Mouse (Mus musculus) MEL (cell line): ENCODE measurements around the gene Otop1. TPM values are rescaled to one million over a fixed set of nuclear protein-coding genes. Genes with fewer than 3 reads are reported as not detected.
A peak's percentile ranks its signal among the peaks of the same experiment; 100 is the strongest.

ENCODE experiments used
- DNase-seq: peaks from one replicate; pipeline ENCODE4 v3.0.0; 2011; ENCODE audit warnings: low read depth, low spot score
- H3K27ac ChIP-seq: 2 replicates; pipeline ENCODE4 v1.5.1; 2012; ENCODE audit warnings: low read depth, mild to moderate bottlenecking, control low read depth, low read length, moderate library complexity; ENCODE audit not compliant: control insufficient read depth
- H3K27me3 ChIP-seq, 2 experiments: fragments of 150-350 bp in 1 of 2; sonication (generic) in 1 of 2; 2 replicates each; pipeline ENCODE4 v1.6.1; 2012; ENCODE audit warnings: low read length in 2 of 2, mild to moderate bottlenecking in 2 of 2, improper control_type of control experiment in 1 of 2, moderate library complexity in 1 of 2; ENCODE audit not compliant: insufficient read depth in 2 of 2, control insufficient read depth in 1 of 2
- H3K36me3 ChIP-seq, 2 experiments: 2 replicates each; pipeline ENCODE4 v1.6.1; 2012 to 2014; ENCODE audit warnings: low read length in 2 of 2, improper control_type of control experiment in 1 of 2, inconsistent platforms in 1 of 2, mild to moderate bottlenecking in 1 of 2; ENCODE audit not compliant: insufficient read depth in 2 of 2, control insufficient read depth in 1 of 2
- H3K4me1 ChIP-seq, 2 experiments: fragments of 150-350 bp in 1 of 2; sonication (generic) in 1 of 2; 2 replicates each; pipeline ENCODE4 v1.6.1; 2012; ENCODE audit warnings: low read length in 2 of 2, improper control_type of control experiment in 1 of 2, mild to moderate bottlenecking in 1 of 2; ENCODE audit not compliant: insufficient read depth in 2 of 2, control insufficient read depth in 1 of 2
- H3K4me3 ChIP-seq, 2 experiments: fragments of 150-350 bp in 1 of 2; sonication (generic) in 1 of 2; 2 replicates each; pipeline ENCODE4 v1.5.1; 2012; ENCODE audit warnings: low read depth in 2 of 2, low read length in 2 of 2, mild to moderate bottlenecking in 2 of 2, moderate library complexity in 2 of 2, control low read depth in 1 of 2, improper control_type of control experiment in 1 of 2; ENCODE audit not compliant: control insufficient read depth in 1 of 2, insufficient read depth in 1 of 2
- H3K79me2 ChIP-seq: 2 replicates; pipeline ENCODE4 v1.6.1; 2012; ENCODE audit warnings: mild to moderate bottlenecking, low read length, moderate library complexity; ENCODE audit not compliant: control insufficient read depth, poor library complexity, insufficient read depth
- H3K9ac ChIP-seq: 2 replicates; pipeline ENCODE4 v1.6.1; 2012; ENCODE audit warnings: low read depth, mild to moderate bottlenecking, control low read depth, low read length, moderate library complexity; ENCODE audit not compliant: control insufficient read depth, poor library complexity, severe bottlenecking
- H3K9me3 ChIP-seq: fragments of 150-350 bp; sonication (generic); replicated peaks from 2 replicates; pipeline ENCODE4 v1.6.1; 2012; ENCODE audit warnings: mild to moderate bottlenecking, low read length, improper control_type of control experiment, moderate library complexity; ENCODE audit not compliant: insufficient read depth
- BHLHE40 ChIP-seq: IDR thresholded peaks from 2 replicates; pipeline ENCODE4 v1.6.1; 2012; ENCODE audit warnings: low read depth, mild to moderate bottlenecking, inconsistent platforms, low read length, improper control_type of control experiment, borderline replicate concordance
- CHD2 ChIP-seq: IDR thresholded peaks from 2 replicates; pipeline ENCODE4 v1.6.1; 2011; ENCODE audit warnings: low read length, improper control_type of control experiment
- CTCF ChIP-seq, 3 experiments: IDR thresholded peaks in 2 of 3; conservative IDR thresholded peaks in 1 of 3; 2 replicates each; pipeline ENCODE4 v1.5.1; 2011 to 2012; ENCODE audit warnings: low read length in 3 of 3, low read depth in 2 of 3, mild to moderate bottlenecking in 2 of 3, improper control_type of control experiment in 1 of 3, inconsistent platforms in 1 of 3, mixed read lengths in 1 of 3, moderate library complexity in 1 of 3; ENCODE audit not compliant: control insufficient read depth in 1 of 3, insufficient read depth in 1 of 3, poor library complexity in 1 of 3, severe bottlenecking in 1 of 3
- E2F4 ChIP-seq: IDR thresholded peaks from 2 replicates; pipeline ENCODE4 v1.6.1; 2011; ENCODE audit warnings: low read depth, low read length, improper control_type of control experiment, borderline replicate concordance
- ELF1 ChIP-seq: IDR thresholded peaks from 2 replicates; pipeline ENCODE4 v1.6.1; 2014; ENCODE audit warnings: low read depth, mild to moderate bottlenecking, inconsistent platforms, low read length, improper control_type of control experiment, moderate library complexity
- EP300 ChIP-seq, 2 experiments: IDR thresholded peaks; 2 replicates each; pipeline ENCODE4 v1.6.1; 2011; ENCODE audit warnings: improper control_type of control experiment in 2 of 2, low read length in 2 of 2, low read depth in 1 of 2, mild to moderate bottlenecking in 1 of 2
- ETS1 ChIP-seq: IDR thresholded peaks from 2 replicates; pipeline ENCODE4 v1.6.1; 2012; ENCODE audit warnings: low read depth, mild to moderate bottlenecking, inconsistent platforms, low read length, improper control_type of control experiment, moderate library complexity
- GATA1 ChIP-seq: IDR thresholded peaks from 2 replicates; pipeline ENCODE4 v1.6.1; 2011; ENCODE audit warnings: low read depth, low read length, improper control_type of control experiment
- MAX ChIP-seq: IDR thresholded peaks from 2 replicates; pipeline ENCODE4 v1.6.1; 2011; ENCODE audit warnings: low read length, improper control_type of control experiment
- MAZ ChIP-seq: IDR thresholded peaks from 2 replicates; pipeline ENCODE4 v1.6.1; 2012; ENCODE audit warnings: low read depth, mild to moderate bottlenecking, inconsistent platforms, low read length, improper control_type of control experiment
- MEF2A ChIP-seq: IDR thresholded peaks from 2 replicates; pipeline ENCODE4 v1.6.1; 2014; ENCODE audit warnings: low read depth, mild to moderate bottlenecking, inconsistent platforms, low read length, improper control_type of control experiment; ENCODE audit not compliant: poor library complexity, insufficient replicate concordance, severe bottlenecking; ENCODE audit errors: extremely low read depth
- NELFE ChIP-seq: IDR thresholded peaks from 2 replicates; pipeline ENCODE4 v1.6.1; 2011; ENCODE audit warnings: low read depth, low read length, improper control_type of control experiment
- NRF1 ChIP-seq: IDR thresholded peaks from 2 replicates; pipeline ENCODE4 v1.6.1; 2014; ENCODE audit warnings: low read depth, mild to moderate bottlenecking, inconsistent platforms, low read length, improper control_type of control experiment, moderate library complexity; ENCODE audit not compliant: poor library complexity, insufficient read depth, severe bottlenecking
- POLR2A ChIP-seq, 2 experiments: IDR thresholded peaks; 2 replicates each; pipeline ENCODE4 v1.6.1; 2011 to 2012; ENCODE audit warnings: low read length in 2 of 2, mild to moderate bottlenecking in 2 of 2, control low read depth in 1 of 2, improper control_type of control experiment in 1 of 2, low read depth in 1 of 2, moderate library complexity in 1 of 2; ENCODE audit not compliant: control insufficient read depth in 1 of 2, insufficient read depth in 1 of 2, poor library complexity in 1 of 2
- POLR2AphosphoS5 ChIP-seq: IDR thresholded peaks from 2 replicates; pipeline ENCODE4 v1.6.1; 2012; ENCODE audit warnings: low read depth, borderline replicate concordance, mild to moderate bottlenecking, inconsistent platforms, low read length, moderate library complexity, mixed read lengths
- RAD21 ChIP-seq: IDR thresholded peaks from 2 replicates; pipeline ENCODE4 v1.6.1; 2011; ENCODE audit warnings: mild to moderate bottlenecking, low read depth, low read length, improper control_type of control experiment
- RCOR1 ChIP-seq: IDR thresholded peaks from 2 replicates; pipeline ENCODE4 v1.6.1; 2012; ENCODE audit warnings: low read depth, mild to moderate bottlenecking, inconsistent platforms, low read length, improper control_type of control experiment
- SIN3A ChIP-seq: IDR thresholded peaks from 2 replicates; pipeline ENCODE4 v1.6.1; 2012; ENCODE audit warnings: low read length, improper control_type of control experiment, inconsistent platforms
- SMC3 ChIP-seq: IDR thresholded peaks from 2 replicates; pipeline ENCODE4 v1.6.1; 2011; ENCODE audit warnings: low read depth, low read length, improper control_type of control experiment
- TAL1 ChIP-seq: IDR thresholded peaks from 2 replicates; pipeline ENCODE4 v1.6.1; 2012; ENCODE audit warnings: mild to moderate bottlenecking, inconsistent platforms, low read length, moderate library complexity, mixed read lengths
- TBP ChIP-seq: IDR thresholded peaks from 2 replicates; pipeline ENCODE4 v1.8.0; 2011; ENCODE audit warnings: low read depth, low read length, improper control_type of control experiment
- TCF12 ChIP-seq: IDR thresholded peaks from 2 replicates; pipeline ENCODE4 v1.6.1; 2014; ENCODE audit warnings: low read depth, mild to moderate bottlenecking, inconsistent platforms, low read length, improper control_type of control experiment, moderate library complexity
- UBTF ChIP-seq: IDR thresholded peaks from 2 replicates; pipeline ENCODE4 v1.6.1; 2012; ENCODE audit warnings: low read depth, mild to moderate bottlenecking, inconsistent platforms, low read length, improper control_type of control experiment, moderate library complexity, borderline replicate concordance; ENCODE audit not compliant: insufficient read depth
- USF2 ChIP-seq, 2 experiments: IDR thresholded peaks; 2 replicates each; pipeline ENCODE4 v1.6.1; 2011 to 2012; ENCODE audit warnings: improper control_type of control experiment in 2 of 2, low read length in 2 of 2, borderline replicate concordance in 1 of 2, inconsistent platforms in 1 of 2, low read depth in 1 of 2, mild to moderate bottlenecking in 1 of 2; ENCODE audit not compliant: insufficient read depth in 1 of 2
- ZC3H11A ChIP-seq: IDR thresholded peaks from 2 replicates; pipeline ENCODE4 v1.6.1; 2012; ENCODE audit warnings: low read depth, mild to moderate bottlenecking, inconsistent platforms, low read length, improper control_type of control experiment
- ZMIZ1 ChIP-seq: IDR thresholded peaks from 2 replicates; pipeline ENCODE4 v1.6.1; 2012; ENCODE audit warnings: low read depth, mild to moderate bottlenecking, inconsistent platforms, low read length, improper control_type of control experiment, moderate library complexity
- polyA plus RNA-seq, 2 experiments: library from polyadenylated mRNA; stranded (reverse) in 1 of 2; unstranded in 1 of 2; fragments of >175 nt in 1 of 2; fragments of >200 nt in 1 of 2; gene quantifications; 2 replicates each; pipeline versions ENCODE4 v1.2.1 to v1.2.4; 2012; ENCODE audit warnings: low replicate concordance in 2 of 2, low read depth in 1 of 2; ENCODE audit not compliant: insufficient read length in 2 of 2, insufficient read depth in 1 of 2, missing spikeins in 1 of 2
- total RNA-seq: library from RNA; depleted of rRNA; stranded (reverse); fragments of 300-350 nt; gene quantifications from 2 replicates; pipeline ENCODE4 v1.2.3, GENCODE M21; 2012

Gene Otop1
- total and polyA plus RNA-seq, 3 experiments = 0.08 TPM; not detected in 2

DNA sequence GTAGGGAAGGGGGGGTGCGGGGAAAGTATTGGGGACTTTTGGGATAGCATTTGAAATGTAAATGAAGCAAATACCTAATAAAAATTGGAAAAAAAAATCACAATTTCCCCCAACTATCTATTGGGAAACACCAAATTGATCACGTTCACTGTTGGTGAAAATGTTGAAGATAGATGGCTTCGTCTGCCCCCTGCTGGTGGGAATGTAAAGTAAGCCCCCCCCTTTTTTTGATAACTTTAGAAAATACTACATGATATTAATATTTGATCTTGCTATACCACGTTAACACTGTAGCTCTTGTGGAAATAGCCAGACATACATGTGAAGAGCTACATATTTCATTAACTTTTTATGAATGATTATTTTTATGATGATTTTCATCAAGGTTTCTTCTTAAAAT is 20.6 kb upstream of the Otop1 start:
- no peak for TF ChIP-seq TBP
- TF ChIP-seq ETS1 = no peak
- peak; percentile 46 for TF ChIP-seq RAD21
- TF ChIP-seq CTCF (IDR thresholded peaks at IDR 0.05 in 2 of 3, conservative IDR thresholded peaks at IDR 0.05 in 1 of 3; ENCODE audit: control insufficient read depth in 1 of 3, insufficient read depth in 1 of 3, low read depth in 2 of 3, low read length in 3 of 3, poor library complexity in 1 of 3, severe bottlenecking in 1 of 3) = peak; percentile 42 to 75 (median 47)
- TF ChIP-seq BHLHE40 = peak; percentile 27; the same call in 1 of the 2 replicates
- TF ChIP-seq MAZ = peak; percentile 79; the same call in 1 of the 2 replicates
- 0 out of 2 replicates have a peak, but pooled peaks have one; percentile 34 for TF ChIP-seq SIN3A
- TF ChIP-seq SMC3 = 0 out of 2 replicates have a peak, but pooled peaks have one; percentile 13
- peak; percentile 56 for DNase-seq
- no peaks in the 10 kb centered on the region for H3K9me3 ChIP-seq

DNA sequence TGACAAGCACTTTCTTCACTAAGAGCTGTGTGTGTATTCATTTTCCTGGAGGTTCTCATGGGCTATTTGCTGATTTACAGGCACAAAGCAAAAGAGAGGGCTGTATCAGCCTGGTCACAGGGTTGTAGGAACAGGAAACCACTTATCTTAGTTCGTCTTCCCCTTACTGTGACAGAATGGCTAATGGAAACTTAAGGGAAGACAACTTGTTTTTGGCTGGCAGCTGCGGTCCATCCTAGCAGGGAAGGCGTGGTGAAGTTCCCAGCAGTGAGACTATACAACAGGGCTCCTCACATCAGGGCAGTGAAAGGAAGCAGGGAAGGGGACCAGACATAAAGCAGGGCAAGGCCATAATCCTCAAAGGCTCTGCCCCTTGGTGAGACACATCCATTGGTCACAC is 20.1 kb upstream of the Otop1 start:
- Histone ChIP-seq H3K9me3 (no peaks in the 10 kb centered on the region), H3K4me3 (peak overlapping the region in 1 of 2 experiments; percentile 39; a peak in 3 of 4 replicates), H3K36me3 (peaks cover 0 to 7% of the 10 kb centered on the region in 2 experiments; a peak in 2 of 4 replicates), H3K27ac (peak overlapping the region; percentile 16; the same call in 1 of the 2 replicates), H3K4me1 (peaks cover 3 to 9% of the 10 kb centered on the region in 2 experiments; a peak in 2 of 4 replicates), H3K27me3 (no peaks in the 10 kb centered on the region), H3K9ac (no peak overlapping the region), H3K79me2 (peaks cover 8% of the 10 kb centered on the region)
- DNase-seq = peak; percentile 78
- TF ChIP-seq NRF1 = no peak
- no peak for TF ChIP-seq SMC3
- peak; percentile 51; the same call in 1 of the 2 replicates for TF ChIP-seq ETS1
- TF ChIP-seq POLR2A (IDR thresholded peaks at IDR 0.05; ENCODE audit: control insufficient read depth in 1 of 2, insufficient read depth in 1 of 2, low read depth in 1 of 2, low read length in 2 of 2, poor library complexity in 1 of 2) = no peak
- no peak for TF ChIP-seq ZC3H11A
- TF ChIP-seq ZMIZ1 = no peak
- TF ChIP-seq UBTF = no peak
- no peak for TF ChIP-seq BHLHE40
- TF ChIP-seq GATA1 = peak; percentile 70; the same call in 1 of the 2 replicates
- TF ChIP-seq TAL1 = peak; percentile 33
- TF ChIP-seq SIN3A = 0 out of 2 replicates have a peak, but pooled peaks have one; percentile 29
- TF ChIP-seq ELF1 = no peak
- peak; percentile 60 to 84 for TF ChIP-seq EP300 (IDR thresholded peaks at IDR 0.05; ENCODE audit: low read depth in 1 of 2, low read length in 2 of 2)
- no peak for TF ChIP-seq USF2 (IDR thresholded peaks at IDR 0.05; ENCODE audit: borderline replicate concordance in 1 of 2, insufficient read depth in 1 of 2, low read depth in 1 of 2, low read length in 2 of 2)
- 0 out of 2 replicates have a peak, but pooled peaks have one; percentile 26 for TF ChIP-seq TCF12
- no peak for TF ChIP-seq CHD2
- TF ChIP-seq MAZ = no peak
- 0 out of 2 replicates have a peak, but pooled peaks have one; percentile 37 for TF ChIP-seq MAX
- TF ChIP-seq RCOR1 = no peak; the same call in 1 of the 2 replicates
- no peak for TF ChIP-seq MEF2A
- TF ChIP-seq NELFE = no peak
- no peak for TF ChIP-seq POLR2AphosphoS5
- TF ChIP-seq E2F4 = no peak
- no peak for TF ChIP-seq RAD21
- peak in 1 of 3 experiments; percentile 2; a peak in 1 of 6 replicates for TF ChIP-seq CTCF (IDR thresholded peaks at IDR 0.05 in 2 of 3, conservative IDR thresholded peaks at IDR 0.05 in 1 of 3; ENCODE audit: control insufficient read depth in 1 of 3, insufficient read depth in 1 of 3, low read depth in 2 of 3, low read length in 3 of 3, poor library complexity in 1 of 3, severe bottlenecking in 1 of 3)

More for the DNA sequence above, 20.6 kb upstream of the Otop1 start:
- peaks cover 4% of the 10 kb centered on the region; the same call in 1 of the 2 replicates for H3K79me2 ChIP-seq
- H3K27me3 ChIP-seq = no peaks in the 10 kb centered on the region
- peaks cover 3 to 9% of the 10 kb centered on the region in 2 experiments; a peak in 2 of 4 replicates for H3K4me1 ChIP-seq
- peak overlapping the region in 1 of 2 experiments; percentile 39; a peak in 2 of 4 replicates for H3K4me3 ChIP-seq
- no peak overlapping the region for H3K9ac ChIP-seq
- H3K36me3 ChIP-seq = peaks cover 0 to 7% of the 10 kb centered on the region in 2 experiments; a peak in 2 of 4 replicates
- H3K27ac ChIP-seq = no peak overlapping the region
